Mouse (Mus musculus) olfactory bulb, adult 2 months (tissue): ENCODE measurements around the gene Psrc1.

Experiments used
- CTCF ChIP-seq: fragments of 200-500 bp; IDR thresholded peaks from 2 replicates; pipeline ENCODE4 v1.5.1; 2012; ENCODE audit warnings: low read depth, mild to moderate bottlenecking, low read length, moderate library complexity; ENCODE audit not compliant: insufficient read depth
- POLR2A ChIP-seq: fragments of 200-500 bp; IDR thresholded peaks from 2 replicates; pipeline ENCODE4 v1.6.1; 2012; ENCODE audit warnings: mild to moderate bottlenecking, low read depth, low read length, moderate library complexity; ENCODE audit not compliant: insufficient read depth

GRCm38 (mm10) chr3:108402528-108402920, 18.9 kb downstream of the Psrc1 start:
- TF ChIP-seq POLR2A (no peak), CTCF (no peak)
